Mouse (Mus musculus) neural tube, embryonic 11.5 days (tissue): ENCODE results near the gene Spata31d1a. TPM values are rescaled to one million over a fixed set of nuclear protein-coding genes. Genes with fewer than 3 reads are reported as not detected.

Source experiments
- ATAC-seq: fragments of 200-750 bp; cut with Nextera tagmentation; 2 replicates; pipeline ENCODE4 v1.8.0; 2017; ENCODE audit warnings: moderate number of reproducible peaks, mild to moderate bottlenecking, moderate TSS enrichment, moderate library complexity; ENCODE audit not compliant: insufficient read depth, low FRiP score, low TSS enrichment
- DNase-seq: peaks from one replicate; pipeline ENCODE4 v3.0.0-alpha.2; 2015; ENCODE audit warnings: low spot score
- H3K27ac ChIP-seq: fragments of 300-500 bp; sonication (generic); 2 replicates; pipeline ENCODE4 v1.5.1; 2014; ENCODE audit warnings: low read depth, mild to moderate bottlenecking, low read length
- H3K27me3 ChIP-seq: fragments of 300-500 bp; sonication (generic); 2 replicates; pipeline ENCODE4 v1.6.1; 2014; ENCODE audit warnings: mild to moderate bottlenecking, low read length, mixed read lengths; ENCODE audit not compliant: control insufficient read depth, insufficient read depth
- H3K36me3 ChIP-seq: fragments of 300-500 bp; sonication (generic); 2 replicates; pipeline ENCODE4 v1.6.1; 2014; ENCODE audit warnings: mild to moderate bottlenecking, low read length, moderate library complexity, mixed read lengths; ENCODE audit not compliant: control insufficient read depth, insufficient read depth
- H3K4me1 ChIP-seq: fragments of 300-500 bp; sonication (generic); 2 replicates; pipeline ENCODE4 v1.6.1; 2014; ENCODE audit warnings: low read length, mixed read lengths; ENCODE audit not compliant: control insufficient read depth, insufficient read depth
- H3K4me2 ChIP-seq: fragments of 300-500 bp; sonication (generic); 2 replicates; pipeline ENCODE4 v1.6.1; 2014; ENCODE audit warnings: low read depth, mild to moderate bottlenecking, moderate library complexity
- H3K4me3 ChIP-seq: fragments of 300-500 bp; sonication (generic); 2 replicates; pipeline ENCODE4 v1.5.1; 2014; ENCODE audit warnings: low read depth, low read length
- H3K9ac ChIP-seq: fragments of 300-500 bp; sonication (generic); 2 replicates; pipeline ENCODE4 v1.6.1; 2014; ENCODE audit warnings: mild to moderate bottlenecking, low read length
- H3K9me3 ChIP-seq: fragments of 300-500 bp; sonication (generic); 2 replicates; pipeline ENCODE4 v1.6.1; 2016; ENCODE audit warnings: low read length; ENCODE audit not compliant: control insufficient read depth
- WGBS: fragments of 180-500 bp; shearing (Covaris S2); extraction: QIAGEN DNeasy Blood & Tissue Kit; methylation state at CpG from one replicate; pipeline ENCODE4 v1.1.7; 2014; 5-methylcytosine and 5-hydroxymethylcytosine counted together
- polyA plus RNA-seq: library from polyadenylated mRNA; unstranded; fragments of >200 nt; fragmentation: Nextera tagmentation; extraction: Ambion mirVana; gene quantifications from 2 replicates; pipeline ENCODE4 v1.2.1, GENCODE M21; 2014

Gene Spata31d1a
- polyA plus RNA-seq, 1 experiment from 2014 or later = not detected

DNA sequence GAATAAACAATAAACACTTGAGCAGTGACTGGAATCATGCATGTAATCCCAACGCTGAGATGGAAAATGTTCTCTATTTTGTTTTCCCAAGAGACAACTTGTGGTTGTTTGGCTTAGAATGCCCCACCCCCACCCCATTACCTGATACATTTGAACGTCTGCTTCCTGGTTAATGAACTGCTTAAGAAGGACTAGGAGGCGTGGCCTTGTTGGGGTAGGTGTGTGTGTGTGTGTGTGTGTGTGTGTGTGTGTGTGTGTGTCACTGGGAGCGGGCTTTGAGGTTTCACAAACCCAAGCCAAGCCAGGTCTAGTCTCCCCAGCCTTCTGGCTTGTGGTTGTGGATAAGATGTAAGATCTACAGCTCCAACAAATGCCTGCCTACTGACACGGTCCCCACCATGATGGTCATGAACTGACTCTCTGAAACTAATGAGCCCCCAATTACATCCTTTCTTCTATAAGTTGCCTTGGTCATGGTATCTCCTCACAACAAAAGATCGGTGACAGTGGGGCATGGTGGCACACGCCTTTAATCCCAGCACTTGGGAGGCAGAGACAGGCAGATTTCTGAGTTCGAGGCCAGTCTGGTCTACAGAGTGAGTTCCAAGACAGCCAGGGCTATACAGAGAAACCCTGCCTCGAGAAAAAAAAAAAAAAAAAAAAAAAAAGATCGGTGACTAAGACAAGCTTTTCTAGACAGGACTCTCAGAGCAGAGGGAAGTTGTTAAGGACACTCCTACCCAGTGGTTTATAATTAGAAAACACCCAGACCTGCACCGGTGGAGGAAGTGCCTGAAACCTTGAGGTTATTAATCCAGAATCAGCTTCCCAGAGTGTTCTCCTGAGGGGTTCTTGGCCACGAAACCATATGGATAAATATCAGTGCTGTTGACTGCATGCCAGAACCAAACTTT is 33.6 kb downstream of the Spata31d1a start:
- DNase-seq (no peak), ATAC-seq (no peak)
- no peak overlapping the region for H3K4me3 ChIP-seq
- H3K4me1 ChIP-seq = peaks cover 12% of the 10 kb centered on the region
- WGBS = 87% methylated on average over 11 of the region's 12 CpGs
- no peak overlapping the region for H3K4me2 ChIP-seq
- no peaks in the 10 kb centered on the region for H3K9me3 ChIP-seq
- H3K27ac ChIP-seq = no peak overlapping the region
- no peak overlapping the region for H3K9ac ChIP-seq
- no peaks in the 10 kb centered on the region for H3K27me3 ChIP-seq
- H3K36me3 ChIP-seq = no peaks in the 10 kb centered on the region

DNA sequence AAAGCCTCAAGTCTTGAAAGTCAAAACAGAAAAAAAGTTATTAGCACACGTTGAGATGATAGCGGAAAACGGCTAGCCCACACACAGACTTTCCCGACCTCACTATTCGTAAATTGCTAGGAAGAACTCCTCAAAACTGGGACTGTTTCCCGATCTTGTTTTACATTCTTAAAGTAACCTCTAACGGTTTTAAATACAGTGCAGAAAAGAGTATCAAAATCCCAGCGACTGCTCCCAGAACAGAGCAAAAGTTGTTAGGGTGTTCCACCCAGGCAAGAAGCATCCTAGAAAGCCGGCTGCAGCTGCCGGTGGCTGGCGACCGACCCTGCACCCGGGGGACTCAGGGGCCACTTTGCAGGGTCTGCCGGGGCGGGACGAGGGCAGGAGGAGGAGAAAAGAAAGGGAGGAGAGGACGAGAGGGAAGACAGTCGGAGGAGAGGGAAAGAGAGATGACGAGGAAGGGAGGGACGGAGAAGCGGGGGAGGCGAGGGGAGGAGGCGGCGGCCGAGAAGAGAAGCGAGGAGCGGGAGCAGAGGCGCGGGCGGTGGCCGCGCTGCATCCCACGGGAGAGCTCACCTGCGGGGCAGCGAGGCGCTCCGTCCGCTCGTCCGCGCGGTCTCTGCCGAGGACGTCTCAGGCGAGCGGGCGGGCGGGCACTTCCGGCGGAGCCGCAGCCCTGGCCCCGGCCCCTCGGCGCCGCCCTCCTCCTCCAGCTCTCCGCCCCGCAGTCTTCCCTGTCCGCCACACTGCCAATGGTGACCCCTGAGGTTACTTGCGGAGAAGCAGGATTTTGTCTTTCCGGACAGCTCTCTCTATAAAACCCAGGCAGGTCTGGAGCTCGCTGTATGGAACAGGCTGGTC is 34.7 kb downstream of the Spata31d1a start, which contains the start of gene Golm1:
TSS of gene Golm1 (minus strand) at position 661 of the 861 bp plus-strand sequence.
- H3K4me2 ChIP-seq = peak within 1 kb of the TSS; percentile 52
- H3K36me3 ChIP-seq = no peaks in the 10 kb centered on the region
- DNase-seq (peak; percentile 83), ATAC-seq (peak; percentile 88)
- peaks cover 12% of the 10 kb centered on the region for H3K4me1 ChIP-seq
- H3K27ac ChIP-seq = peak within 1 kb of the TSS; percentile 92
- peak within 1 kb of the TSS; percentile 77 for H3K4me3 ChIP-seq
- H3K9ac ChIP-seq = peak within 1 kb of the TSS; percentile 95
- no peaks in the 10 kb centered on the region for H3K27me3 ChIP-seq
- H3K9me3 ChIP-seq = no peaks in the 10 kb centered on the region
- WGBS = under 1% methylated on average over 34 of the region's 61 CpGs

DNA sequence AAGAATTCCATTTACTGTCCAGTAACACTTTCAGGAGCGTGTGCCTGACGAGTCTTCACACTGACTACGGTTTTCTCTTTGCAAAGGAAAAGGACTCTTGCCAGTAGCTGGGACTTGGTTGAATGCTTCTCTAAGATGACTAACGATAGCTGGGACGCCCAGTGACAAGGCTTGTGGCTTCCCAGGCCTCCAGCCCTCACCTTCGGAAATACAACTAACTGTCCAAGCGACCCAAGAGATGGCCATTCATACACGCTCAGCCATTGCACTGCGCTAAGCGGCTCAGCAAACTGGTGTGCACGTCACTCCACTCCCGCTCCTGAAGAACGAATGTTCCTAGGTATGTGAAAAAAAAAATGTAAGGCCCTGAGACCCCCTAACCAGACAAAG is 35.4 kb downstream of the Spata31d1a start:
- peaks cover 12% of the 10 kb centered on the region for H3K4me1 ChIP-seq
- no peaks in the 10 kb centered on the region for H3K27me3 ChIP-seq
- H3K9ac ChIP-seq = peak overlapping the region; percentile 95
- H3K9me3 ChIP-seq = no peaks in the 10 kb centered on the region
- WGBS = 0% methylated on average over 13 of the region's 13 CpGs
- peak; percentile 70 for DNase-seq
- no peaks in the 10 kb centered on the region for H3K36me3 ChIP-seq
- H3K4me3 ChIP-seq = peak overlapping the region; percentile 77
- ATAC-seq = no peak
- peak overlapping the region; percentile 92 for H3K27ac ChIP-seq
- peak overlapping the region; percentile 52 for H3K4me2 ChIP-seq

DNA sequence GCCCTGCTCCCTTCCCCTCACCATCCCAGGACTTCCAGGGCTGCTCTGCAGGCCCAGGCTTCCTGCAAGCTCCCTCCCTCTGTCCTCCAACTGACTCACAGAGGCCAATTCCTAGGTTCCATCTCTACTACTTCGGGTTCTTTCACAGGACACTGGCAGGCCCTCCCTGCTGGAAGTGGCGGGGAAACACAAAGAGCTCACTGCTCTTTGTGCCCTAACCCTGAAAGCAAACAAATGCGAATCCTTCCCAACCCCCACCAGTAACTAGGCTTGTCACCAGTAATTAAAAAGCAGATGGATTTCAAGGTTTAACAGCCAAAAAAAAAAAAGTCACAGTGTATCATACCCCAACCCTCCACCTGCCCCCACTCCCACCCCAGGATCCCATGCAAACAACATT is 35.9 kb downstream of the Spata31d1a start:
- Histone ChIP-seq H3K9ac (peak overlapping the region; percentile 95), H3K27me3 (no peaks in the 10 kb centered on the region), H3K4me2 (peak overlapping the region; percentile 52), H3K27ac (peak overlapping the region; percentile 92), H3K9me3 (no peaks in the 10 kb centered on the region), H3K4me3 (peak overlapping the region; percentile 77), H3K4me1 (peaks cover 12% of the 10 kb centered on the region), H3K36me3 (no peaks in the 10 kb centered on the region)
- ATAC-seq (peak; percentile 60; the same call in 1 of the 2 replicates), DNase-seq (peak; percentile 58)
- WGBS = 1% methylated on average over 3 of the region's 3 CpGs

DNA sequence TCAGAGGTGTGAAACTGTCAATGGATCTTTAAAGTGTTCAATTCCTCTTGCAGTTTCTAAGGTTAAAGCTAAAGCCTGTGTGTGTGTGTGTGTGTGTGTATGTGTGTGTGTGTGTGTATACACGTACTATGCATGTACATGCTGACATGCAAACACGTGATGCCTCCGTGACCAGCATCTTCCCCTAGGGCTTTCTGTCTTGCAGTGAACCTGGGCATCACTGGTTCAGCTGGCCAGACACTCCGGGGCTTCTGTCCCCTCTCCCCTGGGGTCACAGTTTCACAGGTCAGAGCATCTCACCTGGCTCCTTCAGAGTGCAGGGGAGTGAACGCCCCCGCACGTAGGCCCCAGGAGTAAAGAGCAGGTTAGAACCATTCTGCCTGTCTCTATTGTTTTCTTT is 36.5 kb downstream of the Spata31d1a start:
- peaks cover 12% of the 10 kb centered on the region for H3K4me1 ChIP-seq
- H3K27me3 ChIP-seq = no peaks in the 10 kb centered on the region
- H3K4me3 ChIP-seq = peak overlapping the region; percentile 77
- no peaks in the 10 kb centered on the region for H3K9me3 ChIP-seq
- peak overlapping the region; percentile 95 for H3K9ac ChIP-seq
- H3K36me3 ChIP-seq = no peaks in the 10 kb centered on the region
- peak overlapping the region; percentile 63; the same call in 1 of the 2 replicates for H3K27ac ChIP-seq
- 37% methylated on average over 7 of the region's 7 CpGs for WGBS
- DNase-seq (peak; percentile 25), ATAC-seq (0 out of 2 replicates have a peak, but pooled peaks have one; percentile 11)
- H3K4me2 ChIP-seq = peak overlapping the region; percentile 52

DNA sequence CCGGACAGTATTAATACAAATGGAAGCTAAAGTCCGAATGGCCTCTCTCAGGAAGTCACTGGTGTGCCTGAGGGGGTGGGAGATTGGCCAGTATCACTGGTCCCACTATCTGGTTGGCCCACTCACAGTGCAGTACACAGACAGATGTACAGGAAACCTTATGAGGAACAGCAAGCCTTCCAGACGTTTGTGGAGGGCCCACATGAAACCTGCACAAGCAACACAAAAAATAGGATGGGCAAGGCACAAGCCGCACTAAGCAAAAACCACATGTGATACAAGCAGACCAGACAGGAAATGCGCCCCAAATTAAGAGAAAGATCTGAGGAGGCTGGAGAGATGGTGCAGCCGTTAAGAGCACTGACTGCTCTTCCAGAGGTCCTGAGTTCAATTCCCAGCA is 37.9 kb downstream of the Spata31d1a start:
- Histone ChIP-seq H3K9ac (no peak overlapping the region), H3K36me3 (no peaks in the 10 kb centered on the region), H3K9me3 (no peaks in the 10 kb centered on the region), H3K27me3 (no peaks in the 10 kb centered on the region), H3K4me1 (peaks cover 12% of the 10 kb centered on the region), H3K4me2 (no peak overlapping the region; the same call in 1 of the 2 replicates), H3K4me3 (no peak overlapping the region), H3K27ac (peak overlapping the region; percentile 44; the same call in 1 of the 2 replicates)
- ATAC-seq (no peak), DNase-seq (no peak)
- 70% methylated on average over 6 of the region's 6 CpGs for WGBS

DNA sequence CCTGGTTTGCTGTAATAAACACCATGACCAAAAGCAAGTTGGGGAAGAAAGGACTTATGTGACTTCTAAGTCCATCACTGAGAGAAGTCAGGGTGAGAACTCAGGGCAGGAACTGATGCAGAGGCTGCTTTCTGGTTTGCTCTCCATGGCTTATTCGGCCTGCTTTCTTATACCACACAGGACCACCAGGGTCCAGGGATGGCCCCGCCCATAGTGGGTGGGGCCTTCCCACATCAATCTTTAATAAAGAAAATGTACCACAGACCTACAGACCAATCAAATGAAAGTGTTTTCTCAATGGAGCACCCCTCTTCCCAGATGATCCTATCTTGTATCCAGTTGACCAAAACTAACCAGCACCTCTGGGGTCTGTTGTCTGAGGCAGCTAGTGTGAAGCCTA is 38.6 kb downstream of the Spata31d1a start:
- Histone ChIP-seq H3K4me3 (no peak overlapping the region), H3K9ac (no peak overlapping the region), H3K27ac (0 out of 2 replicates have a peak overlapping the region, but pooled peaks have one; percentile 44), H3K36me3 (no peaks in the 10 kb centered on the region), H3K4me1 (peaks cover 12% of the 10 kb centered on the region), H3K4me2 (no peak overlapping the region), H3K9me3 (no peaks in the 10 kb centered on the region), H3K27me3 (no peaks in the 10 kb centered on the region)
- WGBS = 57% methylated on average over 2 of the region's 2 CpGs
- DNase-seq = peak; percentile 54
- no peak for ATAC-seq

DNA sequence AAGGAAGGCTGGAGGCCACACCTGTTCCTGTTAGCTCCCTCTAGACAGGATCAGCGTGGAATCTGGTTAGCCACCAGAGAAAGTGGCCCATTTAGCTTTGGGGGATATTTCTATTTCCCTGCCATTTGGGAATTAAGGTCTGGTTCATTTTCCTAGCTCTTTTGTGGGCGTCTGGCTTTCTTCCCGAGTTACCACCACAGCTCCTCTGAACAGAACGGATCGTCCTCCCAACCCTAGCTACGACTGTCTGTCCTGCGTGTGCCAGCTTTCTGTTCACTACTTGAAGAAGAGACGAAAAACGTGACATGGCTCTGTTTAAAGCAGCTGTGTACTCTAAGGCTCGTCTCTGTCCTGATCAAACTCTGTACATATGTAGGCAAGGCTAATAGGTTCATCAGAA is 40.2 kb downstream of the Spata31d1a start:
- Histone ChIP-seq H3K27me3 (no peaks in the 10 kb centered on the region), H3K9me3 (no peaks in the 10 kb centered on the region), H3K4me1 (peaks cover 12% of the 10 kb centered on the region), H3K36me3 (no peaks in the 10 kb centered on the region), H3K4me2 (no peak overlapping the region), H3K9ac (no peak overlapping the region), H3K27ac (no peak overlapping the region), H3K4me3 (no peak overlapping the region)
- DNase-seq (no peak), ATAC-seq (no peak)
- WGBS = 91% methylated on average over 10 of the region's 10 CpGs
